Mouse (Mus musculus) lung, postnatal 0 days (tissue): ENCODE data around the gene Pdcl2.

Experiments used
- CTCF ChIP-seq: IDR thresholded peaks from 2 replicates; pipeline ENCODE4 v1.5.1; 2016; ENCODE audit warnings: antibody characterized with exemption, mild to moderate bottlenecking
- EP300 ChIP-seq: IDR thresholded peaks from 2 replicates; pipeline ENCODE4 v1.6.1; 2016; ENCODE audit warnings: antibody characterized with exemption, mild to moderate bottlenecking, control low read depth

- TF ChIP-seq CTCF: no peak
- no peak for TF ChIP-seq EP300
Measured at GRCm38 (mm10) chr5:76360786-76361185, 29.8 kb upstream of the Pdcl2 start.
